Mouse (Mus musculus): ENCODE measurements around the gene Psip1. TPM values are rescaled to one million over a fixed set of nuclear protein-coding genes. Genes with fewer than 3 reads are reported as not detected.
A peak's percentile ranks its signal among the peaks of the same experiment; 100 is the strongest.
"Not testable (repeated sequence)": the region's sequence is repeated elsewhere in the genome, so short reads cannot be mapped to it uniquely, and the experiment has no call there.

Gene Psip1
- total RNA-seq, 4 experiments from 2014 or later: 13.3 to 16.7 (median 15.2) TPM

- no peak for DNase-seq (ENCODE audit: low spot score in 2 of 2)
Measured at GRCm38 (mm10) chr4:83501037-83501430, 14.8 kb upstream of the Psip1 start.

- no peak for DNase-seq (ENCODE audit: low spot score in 2 of 2)
Measured at GRCm38 (mm10) chr4:83500154-83501036, 14.1 kb upstream of the Psip1 start.

- DNase-seq (ENCODE audit: low spot score in 2 of 2): not testable (repeated sequence)
Measured at GRCm38 (mm10) chr4:83497013-83497412, 10.8 kb upstream of the Psip1 start.

GRCm38 (mm10) chr4:83493112-83493511 lies 6.9 kb upstream of the Psip1 start:
- no peak for DNase-seq (ENCODE audit: low spot score in 2 of 2)

- DNase-seq (ENCODE audit: low spot score in 2 of 2): no peak
Measured at GRCm38 (mm10) chr4:83489121-83489520, 2.9 kb upstream of the Psip1 start.

GRCm38 (mm10) chr4:83485735-83486116 lies 533 bp downstream of the Psip1 start:
- peak; percentile 64 to 77 for DNase-seq (ENCODE audit: low spot score in 2 of 2)

GRCm38 (mm10) chr4:83485250-83485649 lies 1.0 kb downstream of the Psip1 start:
- DNase-seq (ENCODE audit: low spot score in 2 of 2): no peak

GRCm38 (mm10) chr4:83468208-83468607 lies 18.1 kb downstream of the Psip1 start:
- no peak for DNase-seq (ENCODE audit: low spot score in 2 of 2)

GRCm38 (mm10) chr4:83467615-83468014 lies 18.6 kb downstream of the Psip1 start:
- no peak for DNase-seq (ENCODE audit: low spot score in 2 of 2)

- no peak for DNase-seq (ENCODE audit: low spot score in 2 of 2)
Measured at GRCm38 (mm10) chr4:83464827-83465226, 21.4 kb downstream of the Psip1 start.

- DNase-seq (ENCODE audit: low spot score in 2 of 2): no peak
Measured at GRCm38 (mm10) chr4:83460106-83460505, 26.2 kb downstream of the Psip1 start.

GRCm38 (mm10) chr4:83450785-83451184 lies 35.5 kb downstream of the Psip1 start:
- DNase-seq (ENCODE audit: low spot score in 2 of 2): no peak

- no peak for DNase-seq (ENCODE audit: low spot score in 2 of 2)
Measured at GRCm38 (mm10) chr4:83441050-83441449, 45.2 kb downstream of the Psip1 start.

- no peak for DNase-seq (ENCODE audit: low spot score in 2 of 2)
Measured at GRCm38 (mm10) chr4:83439045-83439444, 47.2 kb downstream of the Psip1 start.

- DNase-seq (ENCODE audit: low spot score in 2 of 2): no peak
Measured at GRCm38 (mm10) chr4:83438116-83438515, 48.1 kb downstream of the Psip1 start.

GRCm38 (mm10) chr4:83436375-83436774 lies 49.9 kb downstream of the Psip1 start:
- no peak for DNase-seq (ENCODE audit: low spot score in 2 of 2)

- DNase-seq (ENCODE audit: low spot score in 2 of 2): no peak
Measured at GRCm38 (mm10) chr4:83432901-83433300, 53.4 kb downstream of the Psip1 start.

- no peak for DNase-seq (ENCODE audit: low spot score in 2 of 2)
Measured at GRCm38 (mm10) chr4:83431950-83432349, 54.3 kb downstream of the Psip1 start.

GRCm38 (mm10) chr4:83428845-83429244 lies 57.4 kb downstream of the Psip1 start:
- no peak for DNase-seq (ENCODE audit: low spot score in 2 of 2)

GRCm38 (mm10) chr4:83427696-83428095 lies 58.6 kb downstream of the Psip1 start:
- DNase-seq (ENCODE audit: low spot score in 2 of 2): no peak

GRCm38 (mm10) chr4:83427141-83427540 lies 59.1 kb downstream of the Psip1 start:
- DNase-seq (ENCODE audit: low spot score in 2 of 2): no peak

- no peak for DNase-seq (ENCODE audit: low spot score in 2 of 2)
Measured at GRCm38 (mm10) chr4:83425119-83425518, 61.1 kb downstream of the Psip1 start.

GRCm38 (mm10) chr4:83423641-83424040 lies 62.6 kb downstream of the Psip1 start:
- DNase-seq (ENCODE audit: low spot score in 2 of 2): peak in 1 of 2 experiments; percentile 8
